Mouse (Mus musculus): ENCODE data around the gene Sorl1.

Gene Sorl1

DNA sequence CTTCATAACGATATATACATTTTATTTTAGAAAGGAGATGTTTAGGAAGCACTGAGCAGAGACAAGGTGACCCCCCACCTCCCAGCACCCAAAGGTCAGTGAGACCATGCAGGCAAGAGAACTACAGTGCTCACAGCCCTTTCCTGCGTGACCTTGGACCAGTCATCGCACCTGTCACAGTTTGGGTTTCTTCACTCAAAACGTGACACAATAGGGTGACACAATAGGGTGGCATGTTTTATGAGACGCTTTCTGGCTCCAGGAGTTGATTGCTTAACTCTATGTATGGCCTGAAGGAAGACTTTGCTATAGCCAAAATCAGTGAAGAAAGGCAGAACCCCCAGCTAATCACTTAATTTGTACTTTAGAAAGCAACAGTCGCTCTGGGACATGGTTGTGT lies 1.7 kb downstream of the Sorl1 start:
- DNase-seq (ENCODE audit: low read depth, low spot score): no peak

DNA sequence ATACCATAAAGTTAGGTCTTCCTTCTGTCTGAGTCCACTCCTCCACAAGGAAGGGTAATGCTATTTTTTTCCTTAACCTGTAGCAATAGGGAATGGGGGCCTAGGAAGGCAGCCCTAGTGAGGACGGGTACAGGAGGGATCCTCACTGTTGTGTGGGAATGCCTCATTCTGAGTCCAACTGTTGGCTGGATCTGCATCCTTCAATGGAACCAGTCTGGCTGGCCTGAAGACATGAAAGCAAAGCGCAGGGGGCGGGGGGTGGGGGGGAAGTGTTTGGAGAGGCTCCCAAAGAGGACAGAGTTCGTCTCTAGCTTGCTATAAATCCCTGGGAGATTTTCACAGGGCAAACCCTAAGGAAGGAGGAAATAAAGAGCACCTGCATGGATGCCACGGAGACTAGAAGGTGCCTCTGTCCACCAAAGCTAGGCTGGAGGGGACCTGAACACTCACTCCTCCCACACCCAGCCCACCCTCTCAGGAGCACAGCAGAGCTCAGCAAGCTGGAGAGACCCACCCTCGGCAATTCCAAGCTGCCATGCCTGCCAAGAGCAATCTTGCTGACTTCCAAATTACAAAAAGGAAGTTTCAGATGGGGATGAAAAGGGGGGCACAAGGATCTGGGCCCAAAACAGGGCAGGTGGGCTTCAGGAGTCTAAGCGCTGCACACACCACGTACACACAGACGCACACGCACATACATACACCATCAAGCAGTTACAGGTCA lies 2.3 kb downstream of the Sorl1 start:
- no peak for DNase-seq (ENCODE audit: low read depth, low spot score)

DNA sequence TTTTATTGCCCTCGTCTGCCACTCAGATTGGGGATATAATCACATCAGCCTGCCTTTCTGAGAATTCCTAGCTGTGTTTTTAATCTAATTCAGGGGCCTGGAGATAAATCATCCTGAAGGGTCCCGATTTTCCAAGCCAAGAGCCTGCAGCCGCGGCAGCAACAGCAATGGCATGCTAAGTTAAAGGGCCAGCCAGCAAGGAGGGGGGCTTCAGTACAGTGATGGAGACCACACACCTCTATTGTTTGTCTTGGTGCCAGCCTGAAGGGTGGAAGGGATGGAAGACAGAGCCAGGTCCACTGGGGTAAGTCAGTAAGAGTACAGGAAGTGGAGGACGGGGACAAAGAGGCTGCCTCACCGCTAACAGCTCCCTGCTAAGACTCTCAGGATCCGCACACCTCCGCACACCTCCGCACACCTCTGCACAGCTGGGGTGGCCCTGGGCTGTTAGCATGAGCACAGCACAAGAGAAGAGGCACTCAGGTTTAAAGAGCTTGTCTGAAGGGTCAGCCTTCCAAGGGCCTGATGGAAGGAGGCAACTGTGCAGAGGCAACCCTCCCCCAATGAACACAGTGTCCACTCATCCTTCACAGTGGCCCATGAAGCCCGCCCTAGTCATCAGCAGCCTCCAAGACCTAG lies 7.6 kb downstream of the Sorl1 start:
- DNase-seq (ENCODE audit: low read depth, low spot score): no peak

- no peak for DNase-seq (ENCODE audit: low read depth, low spot score)
Measured at GRCm38 (mm10) chr9:42115078-42115477, 9.0 kb downstream of the Sorl1 start.

DNA sequence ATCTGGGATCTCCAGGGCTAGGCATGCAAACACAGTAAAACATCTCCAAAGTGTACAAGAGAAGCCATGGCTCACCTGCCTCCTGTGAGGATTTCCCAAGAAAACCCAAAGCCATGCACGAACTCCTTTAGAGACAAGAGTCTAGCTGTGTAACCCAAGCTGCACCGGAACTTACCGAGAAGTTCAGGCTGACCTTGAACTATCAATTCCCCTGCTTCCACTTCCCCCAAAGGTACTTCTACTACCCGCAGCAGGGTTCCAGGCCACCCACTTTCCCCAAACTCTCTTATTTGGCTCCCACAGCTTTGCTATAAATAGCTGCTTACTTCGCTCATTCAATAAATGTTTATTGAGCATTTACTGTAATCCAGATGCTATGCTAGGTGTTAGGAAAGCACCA lies 10.8 kb downstream of the Sorl1 start:
- DNase-seq (ENCODE audit: low read depth, low spot score): no peak

DNA sequence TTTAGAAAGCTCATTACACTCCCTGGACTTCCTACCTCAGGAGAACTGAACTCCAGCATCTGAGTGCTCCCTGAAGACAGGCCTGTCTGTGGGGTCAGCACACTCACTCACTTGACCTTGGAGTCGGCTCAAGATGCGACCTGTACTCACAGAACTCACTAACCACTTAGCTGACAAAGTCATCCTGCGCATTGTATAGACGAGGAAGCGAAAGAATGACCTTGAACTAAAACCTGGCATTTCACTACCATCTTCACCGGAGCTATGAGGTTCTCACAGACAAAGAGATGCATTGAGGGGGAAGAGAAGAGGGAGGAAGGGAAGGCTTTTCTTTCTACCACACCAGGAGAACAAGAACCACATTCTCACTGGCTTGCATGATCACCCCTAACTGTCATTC lies 11.4 kb downstream of the Sorl1 start:
- DNase-seq (ENCODE audit: low read depth, low spot score): no peak

DNA sequence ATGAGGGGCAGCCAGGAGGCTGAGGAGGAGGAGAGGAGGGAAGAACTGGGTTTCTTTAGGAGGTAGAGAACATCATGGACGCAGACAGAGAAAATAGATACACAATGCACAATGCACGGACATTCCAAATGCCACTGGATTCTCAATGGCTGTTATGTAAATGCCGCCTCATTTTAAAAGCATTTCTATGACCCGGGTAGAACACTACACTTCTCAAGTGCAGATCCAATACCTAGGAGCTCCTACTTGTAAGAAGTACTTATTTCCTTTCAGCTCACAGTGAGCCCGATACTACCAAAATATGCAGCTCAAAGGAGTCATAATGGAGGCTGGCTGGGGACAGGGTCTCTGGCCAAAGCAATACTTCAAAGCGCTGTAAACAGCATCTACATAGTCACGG lies 12.8 kb downstream of the Sorl1 start:
- DNase-seq (ENCODE audit: low read depth, low spot score): no peak

DNA sequence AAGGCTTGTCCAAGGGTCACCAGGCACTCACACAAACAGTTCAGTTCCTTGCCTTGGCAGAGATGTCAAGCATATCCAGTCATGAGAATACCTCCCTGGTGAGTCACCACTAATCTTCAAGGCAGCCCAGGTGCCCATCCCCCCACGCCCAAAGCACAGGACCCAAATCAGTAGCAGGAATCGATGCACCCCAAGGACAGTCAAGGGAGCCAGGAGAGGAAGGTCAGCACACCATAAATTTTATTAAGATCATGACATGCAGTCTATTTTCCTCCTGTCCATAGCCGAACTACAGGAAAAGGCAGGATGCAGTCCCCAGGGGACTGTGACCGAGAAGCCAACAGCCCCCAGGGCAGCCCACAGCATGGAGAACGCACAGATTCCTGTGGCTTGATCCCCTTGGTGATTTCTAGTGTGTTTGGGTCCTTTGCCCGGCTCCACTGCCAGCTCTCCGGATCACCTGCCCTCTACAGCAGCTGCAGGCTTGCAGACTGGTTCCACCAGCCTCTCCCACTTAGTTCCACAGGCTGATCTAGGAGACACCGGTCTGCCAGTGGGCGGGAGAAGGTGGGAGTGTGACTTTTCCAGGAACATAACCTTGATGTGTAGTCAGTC lies 14.2 kb downstream of the Sorl1 start:
- DNase-seq (ENCODE audit: low read depth, low spot score): no peak

GRCm38 (mm10) chr9:42109131-42109530 lies 15.0 kb downstream of the Sorl1 start:
- DNase-seq (ENCODE audit: low read depth, low spot score): no peak

DNA sequence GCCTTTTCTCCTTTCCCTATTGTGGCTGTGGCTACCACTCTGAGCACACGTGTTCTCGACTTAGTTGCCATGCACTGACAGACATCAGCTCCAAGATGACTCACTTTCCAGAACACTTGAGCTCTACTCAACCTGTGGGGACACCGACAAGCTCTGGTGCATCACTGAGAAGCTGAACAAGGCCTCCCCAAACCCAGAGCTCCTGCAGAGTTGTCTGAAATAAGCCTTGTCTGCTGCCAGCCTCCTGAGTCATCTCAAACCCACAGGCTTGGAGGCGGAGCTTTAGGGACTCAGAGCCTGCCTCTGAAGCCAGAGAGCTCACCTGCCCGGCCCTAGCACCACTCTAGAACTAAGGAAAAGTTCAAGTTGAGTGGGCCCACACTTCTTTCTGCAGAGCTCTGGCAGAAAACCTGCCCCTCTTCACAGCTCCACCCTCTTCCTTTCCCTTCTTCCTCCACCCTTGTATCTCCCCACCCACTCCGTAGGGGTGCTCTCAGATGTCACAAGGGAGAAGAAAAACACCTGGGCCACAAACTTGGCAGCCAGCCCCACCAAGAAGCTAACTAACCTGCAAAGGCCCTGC lies 15.6 kb downstream of the Sorl1 start:
- DNase-seq (ENCODE audit: low read depth, low spot score): no peak

GRCm38 (mm10) chr9:42107062-42107461 lies 17.0 kb downstream of the Sorl1 start:
- DNase-seq (ENCODE audit: low read depth, low spot score): no peak

- no peak for DNase-seq (ENCODE audit: low read depth, low spot score)
Measured at GRCm38 (mm10) chr9:42106305-42106704, 17.8 kb downstream of the Sorl1 start.

GRCm38 (mm10) chr9:42103546-42103945 lies 20.6 kb downstream of the Sorl1 start:
- DNase-seq (ENCODE audit: low read depth, low spot score): no peak

GRCm38 (mm10) chr9:42102013-42102412 lies 22.1 kb downstream of the Sorl1 start:
- DNase-seq (ENCODE audit: low read depth, low spot score): no peak

DNA sequence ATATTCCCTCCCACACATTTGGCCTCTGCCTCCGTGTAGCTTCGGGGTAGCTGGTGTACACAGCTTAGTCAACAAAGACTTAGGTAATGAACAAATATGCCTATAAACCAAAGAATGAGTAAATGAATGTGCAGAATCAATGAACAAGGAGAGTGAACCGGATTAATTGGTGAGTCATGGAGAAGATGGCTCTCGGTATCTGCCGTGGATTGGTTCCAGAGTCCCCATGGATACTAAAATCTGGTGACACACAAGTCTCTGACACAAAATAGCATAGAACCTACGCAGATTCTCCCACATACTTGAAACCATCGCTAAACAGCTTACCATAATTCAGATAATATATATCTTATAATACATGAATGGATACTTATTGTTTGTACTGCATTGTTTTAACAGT lies 22.8 kb downstream of the Sorl1 start:
- DNase-seq (ENCODE audit: low read depth, low spot score): no peak

DNA sequence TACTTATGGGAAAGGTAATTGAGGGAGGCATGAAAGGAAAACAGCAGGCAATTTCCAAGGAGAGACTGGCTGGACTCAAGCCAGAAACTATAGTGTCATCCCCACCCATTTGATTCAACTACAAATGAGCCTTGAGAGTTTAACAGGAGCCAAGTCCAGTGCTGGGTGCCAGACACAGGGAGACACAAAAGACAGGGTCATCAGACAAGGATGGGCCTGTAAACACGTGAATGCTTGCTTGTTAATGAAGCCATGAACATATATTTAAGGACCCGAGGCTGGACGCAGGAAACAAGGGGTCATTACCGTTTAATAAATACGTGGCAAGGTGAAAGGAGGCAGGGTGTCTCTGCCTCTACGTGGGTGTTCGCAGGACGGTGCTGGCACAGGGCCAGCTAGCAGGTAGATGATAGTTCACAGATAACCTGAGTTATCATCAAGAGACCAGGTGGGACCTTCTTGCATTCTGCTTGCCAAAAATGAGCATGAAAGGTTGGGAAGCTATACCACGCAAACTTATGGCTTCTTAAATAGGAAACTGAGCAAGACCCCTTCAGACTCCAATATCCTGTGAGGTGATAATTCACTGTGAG lies 23.4 kb downstream of the Sorl1 start:
- no peak for DNase-seq (ENCODE audit: low read depth, low spot score)

DNA sequence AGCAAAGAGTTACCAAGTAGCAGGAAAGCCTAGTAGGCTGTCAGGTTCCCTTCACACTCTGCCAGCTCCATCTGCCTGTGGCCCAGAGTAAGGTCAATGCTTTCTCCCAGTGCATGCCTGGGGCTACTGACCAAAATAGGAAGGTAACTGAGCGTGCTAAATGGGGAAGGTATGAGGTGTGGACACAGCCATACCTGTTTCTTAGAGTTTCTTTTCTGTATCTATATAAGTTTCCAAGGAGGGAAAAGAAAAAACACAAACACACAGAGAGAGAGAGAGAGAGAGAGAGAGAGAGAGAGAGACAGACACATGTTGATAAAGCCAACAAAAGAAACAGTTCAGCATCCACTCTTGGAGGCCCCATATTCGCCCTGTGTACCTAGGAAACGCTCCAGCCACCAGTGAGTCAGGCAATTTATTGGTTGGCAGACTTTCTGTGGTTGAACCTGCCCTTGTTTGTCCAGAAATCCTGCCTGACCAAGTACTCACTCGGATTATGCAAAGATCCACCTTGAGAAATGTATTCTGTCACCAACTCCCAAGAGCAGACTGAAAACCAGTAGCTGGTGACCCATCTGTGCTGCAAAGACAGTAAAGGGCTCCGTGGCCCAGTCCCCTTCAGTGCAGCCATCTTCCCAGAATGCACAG lies 25.5 kb downstream of the Sorl1 start:
- no peak for DNase-seq (ENCODE audit: low read depth, low spot score)

DNA sequence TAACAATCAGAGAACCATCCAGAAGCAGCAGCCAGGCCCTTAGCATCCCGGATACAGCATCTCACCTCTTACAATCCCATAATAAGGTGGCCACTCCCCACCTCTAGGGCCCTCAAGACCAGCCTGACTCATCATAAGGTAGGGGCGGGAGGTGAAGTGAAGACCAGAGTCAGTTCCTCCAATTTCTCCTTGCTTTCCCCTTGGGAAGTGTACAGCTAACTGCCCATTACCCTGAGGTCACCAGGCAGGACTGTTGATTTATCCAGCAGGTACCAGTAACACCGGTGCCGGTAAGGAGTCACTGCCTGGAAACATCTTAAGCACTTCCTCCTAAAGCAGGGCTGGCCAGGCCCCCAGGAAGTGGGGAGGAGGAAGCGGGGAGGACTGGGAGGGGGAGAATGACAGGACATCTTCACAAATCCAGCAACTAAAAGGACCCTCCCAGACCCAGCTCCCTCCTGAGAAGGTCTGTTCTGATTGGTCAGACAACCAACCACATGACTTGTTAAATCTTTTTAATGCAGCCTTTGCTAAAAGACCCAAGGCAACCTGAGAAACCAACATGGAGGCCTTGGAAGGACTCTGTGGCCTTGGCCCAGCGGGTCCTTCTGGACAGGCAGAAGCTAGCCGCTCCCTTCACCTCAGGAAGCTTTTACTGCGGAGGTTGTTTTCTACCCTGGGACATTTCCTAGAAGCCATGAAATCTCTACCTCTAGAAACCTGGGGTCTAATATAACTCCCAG lies 26.2 kb downstream of the Sorl1 start:
- DNase-seq (ENCODE audit: low read depth, low spot score): no peak

DNA sequence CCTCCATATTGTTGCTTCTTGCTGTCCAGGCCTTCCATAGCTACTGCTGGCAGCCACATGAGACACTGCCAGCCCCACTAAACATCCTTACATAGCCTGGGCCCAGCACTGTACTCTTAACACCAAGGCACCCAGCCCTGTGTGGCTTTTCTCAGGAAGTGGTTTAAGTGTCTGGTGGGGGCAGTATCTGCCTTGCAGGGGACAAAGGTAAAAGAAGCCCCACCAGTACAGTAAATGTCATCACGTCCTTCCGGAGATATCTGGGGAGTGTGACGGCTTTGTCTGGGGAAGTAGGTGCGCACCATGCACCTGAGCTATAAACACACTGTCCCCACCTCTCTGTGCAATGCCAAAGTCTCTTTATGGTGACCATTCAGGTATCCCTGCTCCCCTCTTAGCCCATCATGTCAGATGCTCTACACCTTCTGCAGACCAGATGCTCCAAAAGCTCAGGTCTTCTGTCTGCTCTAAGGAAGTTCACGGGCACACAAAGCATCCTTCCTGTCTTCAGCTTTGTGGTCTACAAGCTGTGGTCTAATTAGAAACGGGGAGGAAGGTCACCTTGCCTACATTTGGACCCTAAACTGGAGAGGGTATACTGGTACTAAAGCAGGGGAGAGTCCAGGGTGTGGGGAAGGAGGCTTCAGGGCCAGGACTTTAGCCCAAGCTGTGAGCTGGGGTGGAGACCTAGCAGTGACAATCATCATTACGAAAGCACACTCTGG lies 26.9 kb downstream of the Sorl1 start:
- no peak for DNase-seq (ENCODE audit: low read depth, low spot score)

GRCm38 (mm10) chr9:42094752-42095151 lies 29.3 kb downstream of the Sorl1 start:
- DNase-seq (ENCODE audit: low read depth, low spot score): no peak

All from c-Kit-negative CD71-positive TER-119-positive erythroid progenitor cells, embryonic 14.5 days (primary cell).